Mouse (Mus musculus) kidney, adult 18-20 months (tissue): Measurements from ENCODE around the gene Ptbp1.
"Not testable (repeated sequence)": the region's sequence is repeated elsewhere in the genome, so short reads cannot be mapped to it uniquely, and the experiment has no call there.

Source experiments
- DNase-seq: peaks from one replicate; pipeline ENCODE4 v3.0.0; 2021

Gene Ptbp1

DNA sequence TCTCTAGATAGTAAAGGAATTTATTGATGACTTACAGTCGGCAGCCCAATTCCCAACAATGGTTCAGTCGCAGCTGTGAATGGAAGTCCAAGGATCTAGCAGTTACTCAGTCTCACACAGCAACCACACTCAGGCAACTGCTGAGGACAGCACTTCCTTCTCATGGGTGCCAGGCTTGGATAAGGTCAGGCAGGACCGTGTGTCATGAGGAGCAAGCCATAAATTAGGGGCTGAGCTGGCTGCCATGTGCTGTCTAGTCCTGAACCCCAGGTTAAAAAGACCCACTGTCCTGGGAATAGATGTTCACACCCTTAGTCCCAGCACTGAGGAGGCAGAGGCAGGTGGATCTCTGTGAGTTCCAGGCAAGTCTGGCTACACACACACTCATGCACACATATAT is 30.7 kb downstream of the Ptbp1 start:
- DNase-seq = not testable (repeated sequence)

DNA sequence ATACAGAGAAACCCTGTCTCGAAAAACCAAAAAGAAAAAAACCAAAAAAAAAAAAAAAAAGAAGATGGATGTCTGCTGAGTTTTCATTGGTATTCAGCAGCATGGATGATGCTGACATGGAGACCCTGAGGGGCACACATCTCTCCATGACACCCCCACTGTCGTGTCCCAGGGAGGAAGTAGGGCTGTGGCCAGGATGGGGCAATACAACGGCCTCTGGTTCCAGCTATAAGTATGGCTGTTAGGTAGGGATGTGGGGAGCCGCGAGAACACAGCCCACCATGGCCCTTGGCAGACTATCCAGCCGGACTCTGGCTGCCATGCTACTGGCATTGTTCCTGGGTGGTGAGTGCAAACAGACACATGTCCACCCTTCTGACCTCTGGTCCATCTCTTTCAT is 31.8 kb downstream of the Ptbp1 start, which contains the start of gene Elane:
TSS of gene Elane (plus strand) at position 194 of the 400 bp plus-strand sequence.
- DNase-seq = no peak

DNA sequence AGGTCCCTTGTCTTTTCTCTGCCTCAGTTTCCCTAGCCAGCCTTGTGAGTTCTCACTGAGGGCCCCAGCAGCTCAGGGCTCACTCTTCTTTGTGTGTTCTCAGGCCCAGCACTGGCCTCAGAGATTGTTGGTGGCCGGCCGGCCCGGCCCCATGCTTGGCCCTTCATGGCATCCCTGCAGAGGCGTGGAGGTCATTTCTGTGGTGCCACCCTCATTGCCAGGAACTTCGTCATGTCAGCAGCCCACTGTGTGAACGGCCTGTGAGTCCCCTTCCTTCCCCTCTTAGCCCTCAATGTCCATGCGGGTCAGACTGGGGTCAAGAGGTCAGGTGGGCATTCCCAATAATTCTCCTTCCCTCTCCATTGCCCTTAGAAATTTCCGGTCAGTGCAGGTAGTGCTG is 32.4 kb downstream of the Ptbp1 start:
- no peak for DNase-seq

DNA sequence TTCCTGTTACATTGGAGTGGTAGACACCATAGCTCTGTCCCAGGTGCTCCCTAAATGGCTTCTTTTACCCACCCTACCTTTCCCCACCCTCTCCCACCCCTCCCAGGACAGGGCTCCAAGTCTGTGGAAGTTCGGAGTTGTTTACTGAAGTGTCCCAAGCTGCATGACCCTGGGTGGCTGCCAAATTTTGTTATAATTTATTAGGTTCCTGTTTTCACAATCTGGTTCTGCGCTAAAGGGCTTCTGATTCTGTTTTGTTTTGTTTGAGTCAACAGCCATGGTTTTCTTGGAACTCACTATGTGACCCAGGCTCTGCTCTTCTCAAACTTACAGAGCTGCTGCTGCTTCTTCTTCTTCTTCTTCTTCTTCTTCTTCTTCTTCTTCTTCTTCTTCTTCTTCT is 35.2 kb downstream of the Ptbp1 start:
- DNase-seq = no peak

DNA sequence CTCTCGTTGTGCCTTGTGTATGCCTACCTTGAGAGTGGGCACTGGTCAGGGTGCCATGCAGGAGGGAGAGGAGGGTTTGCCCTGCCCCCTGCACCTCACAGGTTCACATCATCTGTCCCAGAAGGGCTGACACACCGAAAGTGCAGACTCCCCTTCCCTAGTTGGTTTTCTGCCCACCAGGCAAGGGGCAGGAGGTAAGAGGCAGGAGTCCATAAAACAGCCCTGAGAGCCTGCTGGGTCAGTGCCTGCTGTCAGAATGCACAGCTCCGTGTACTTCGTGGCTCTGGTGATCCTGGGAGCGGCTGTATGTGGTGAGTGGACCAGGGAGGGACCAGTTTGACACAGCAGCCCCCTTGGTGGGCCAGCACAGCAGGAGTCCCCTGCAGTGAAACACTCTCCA is 36.4 kb downstream of the Ptbp1 start, which contains the start of gene Cfd:
TSS of gene Cfd (plus strand) at position 184 of the 400 bp plus-strand sequence.
- DNase-seq = no peak

DNA sequence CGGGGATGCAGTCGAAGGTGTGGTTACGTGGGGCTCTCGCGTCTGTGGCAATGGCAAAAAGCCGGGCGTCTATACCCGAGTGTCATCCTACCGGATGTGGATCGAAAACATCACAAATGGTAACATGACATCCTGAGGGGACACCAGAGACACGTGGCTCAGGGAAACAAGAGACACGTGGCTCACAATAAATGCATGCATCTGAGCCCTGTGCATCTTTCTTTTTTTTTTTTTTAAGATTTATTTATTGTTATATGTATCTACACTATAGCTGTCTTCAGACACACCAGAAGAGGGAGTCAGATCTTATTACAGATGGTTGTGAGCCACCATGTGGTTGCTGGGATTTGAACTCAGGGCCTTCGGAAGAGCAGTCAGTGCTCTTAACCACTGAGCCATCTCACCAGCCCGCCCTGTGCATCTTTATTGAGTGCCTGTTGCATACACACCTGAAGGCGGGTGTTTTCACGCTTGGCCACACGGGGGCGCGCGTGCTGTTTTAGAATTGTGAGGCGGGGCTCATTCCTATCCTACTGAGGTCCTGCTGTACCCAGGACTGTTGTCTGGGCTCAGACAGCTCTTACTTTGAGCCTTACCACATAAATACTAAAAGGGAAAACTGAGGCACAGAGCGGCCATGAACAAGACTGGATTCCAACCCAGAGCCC is 38.4 kb downstream of the Ptbp1 start:
- peak; percentile 86 for DNase-seq

DNA sequence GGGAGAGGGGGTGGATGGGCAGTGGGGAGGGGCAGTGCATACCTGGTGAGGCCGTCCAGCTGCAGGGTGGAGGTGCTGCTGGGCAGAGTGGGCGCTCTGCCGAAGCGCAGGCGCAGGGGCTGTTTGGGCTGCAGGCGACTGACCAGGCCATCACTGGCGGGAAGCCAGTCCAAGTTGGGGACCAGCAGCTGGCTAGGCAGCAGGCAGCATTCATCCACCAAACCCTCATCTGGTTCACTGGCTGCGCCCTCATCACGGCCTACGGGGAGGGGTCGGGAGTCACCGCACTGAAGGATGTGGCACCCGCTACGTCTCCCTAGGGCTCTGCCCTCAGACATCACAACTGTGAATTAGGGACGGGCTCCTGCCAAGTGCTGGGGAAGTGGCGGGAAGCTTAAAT is 42.1 kb downstream of the Ptbp1 start:
- no peak for DNase-seq

DNA sequence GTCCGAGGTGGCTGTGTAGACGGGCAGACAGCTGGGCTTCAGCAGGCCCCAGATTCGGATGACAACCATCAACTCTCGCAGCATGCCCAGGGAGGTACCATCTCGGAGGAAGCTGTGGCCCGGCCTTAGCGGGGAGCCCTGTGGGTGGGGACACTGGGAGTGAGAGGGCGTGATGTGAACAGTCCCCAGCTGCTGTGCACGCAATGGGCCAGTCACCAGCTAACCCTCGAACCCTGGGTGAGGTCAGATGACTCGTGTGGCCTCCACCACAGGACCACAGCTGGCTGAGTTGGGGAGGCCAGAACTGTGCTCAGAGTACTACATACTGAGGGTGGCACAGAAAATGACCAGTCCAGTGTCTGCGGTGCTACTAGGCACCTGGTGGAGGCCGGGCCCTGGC is 42.6 kb downstream of the Ptbp1 start:
- no peak for DNase-seq

DNA sequence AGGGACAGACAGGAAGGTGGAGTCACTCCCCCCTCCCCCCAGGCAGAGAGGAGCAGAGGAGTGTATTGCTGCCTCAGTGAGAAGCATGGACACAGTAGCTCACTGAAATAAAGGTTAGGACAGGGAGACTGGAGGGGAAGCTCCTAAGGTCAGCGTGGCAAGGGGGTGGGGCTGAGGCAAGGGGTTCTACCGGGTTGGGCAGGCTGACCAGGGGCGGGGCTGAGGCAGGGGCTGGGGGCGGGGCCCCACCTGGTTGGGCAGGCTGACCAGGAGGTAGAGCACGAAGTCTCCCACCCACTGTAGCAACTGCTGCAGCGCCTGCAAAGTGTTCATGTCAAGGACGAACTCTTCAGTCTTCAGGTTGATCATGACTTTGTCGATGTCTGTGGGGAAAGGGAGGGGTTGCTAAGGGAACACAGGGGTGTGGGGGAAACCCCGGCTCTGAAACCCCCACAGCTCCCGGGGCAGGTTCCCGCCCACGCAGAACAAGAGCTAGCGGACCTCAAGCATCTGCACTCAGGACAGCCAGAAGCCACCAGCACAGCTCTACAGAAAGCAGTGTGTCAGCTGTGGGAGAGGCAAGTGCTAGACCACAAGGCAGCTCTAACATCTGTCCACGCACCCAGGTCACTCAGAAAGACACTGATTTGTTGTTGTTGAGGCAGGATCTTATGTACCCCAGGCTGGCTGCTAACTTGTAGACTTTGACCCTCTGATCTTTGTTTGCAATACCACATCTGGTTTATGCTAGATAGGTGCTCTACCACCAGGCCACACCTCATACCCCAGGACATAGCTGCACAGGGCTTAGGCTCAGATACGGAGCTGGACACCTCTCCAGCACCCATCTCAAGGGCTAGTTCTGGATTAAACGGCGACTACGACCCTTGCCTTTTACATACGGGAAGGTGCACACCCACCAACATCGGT is 43.4 kb downstream of the Ptbp1 start:
- peak; percentile 25 for DNase-seq

DNA sequence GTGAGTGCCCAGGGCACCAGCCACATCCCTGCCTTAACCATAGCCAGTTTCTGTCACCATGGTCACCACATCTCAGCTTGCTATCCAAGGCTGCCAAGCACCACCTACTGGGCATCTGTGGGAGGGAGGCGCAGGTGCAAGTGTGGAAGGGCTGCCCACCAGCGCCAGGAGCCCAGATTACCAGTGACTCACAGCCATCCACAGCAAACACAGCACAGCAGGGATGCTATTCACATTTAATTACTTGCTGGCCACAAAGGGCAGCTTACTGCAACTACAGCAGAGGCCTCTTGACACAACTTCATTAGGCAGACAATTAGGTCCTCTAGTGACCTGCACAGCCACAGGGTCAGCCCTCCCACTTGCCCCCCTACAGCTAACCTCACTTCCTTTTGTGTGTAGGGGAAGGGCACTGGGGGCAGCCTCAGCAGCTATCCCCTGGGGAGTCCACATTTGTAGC is 46.8 kb downstream of the Ptbp1 start:
- no peak for DNase-seq

DNA sequence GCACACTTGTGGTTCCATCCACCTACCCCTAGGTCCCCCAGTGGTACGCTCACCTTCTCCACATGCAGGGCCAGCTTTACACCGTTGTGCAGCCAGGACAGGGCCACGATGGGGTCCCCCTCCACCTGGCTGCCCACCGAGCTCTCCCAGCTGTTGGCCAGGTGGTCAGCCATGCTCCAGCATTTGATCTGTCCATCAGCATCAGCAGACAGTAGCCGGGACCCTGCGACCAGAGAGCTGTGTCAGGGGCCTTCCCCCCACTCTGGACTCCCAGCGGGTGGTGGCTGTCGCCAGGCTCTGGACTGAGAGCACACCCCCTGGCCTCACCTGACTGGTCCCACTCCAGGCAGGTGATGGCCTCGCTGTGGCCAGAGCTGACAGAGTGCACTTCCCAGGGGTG is 52.5 kb downstream of the Ptbp1 start:
- no peak for DNase-seq

DNA sequence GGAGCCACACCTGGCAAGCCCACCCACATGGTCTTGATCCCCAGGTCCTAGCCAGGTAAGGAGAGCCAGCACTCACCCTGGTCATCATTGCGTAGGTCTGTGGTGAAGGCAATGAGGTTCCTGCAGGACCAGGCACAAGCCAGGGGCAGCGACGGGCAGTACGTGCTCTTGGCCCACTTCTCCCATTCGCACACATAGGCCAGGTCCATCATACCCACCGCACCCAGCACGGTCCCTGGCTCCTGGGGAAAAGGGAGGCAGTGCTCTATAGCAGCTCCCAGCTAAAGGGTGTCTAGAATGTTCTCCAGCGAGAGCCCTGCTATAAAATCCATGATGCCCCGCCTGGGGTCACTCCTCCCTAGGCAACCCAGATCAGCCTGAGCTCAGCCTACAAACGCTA is 53.2 kb downstream of the Ptbp1 start:
- no peak for DNase-seq

DNA sequence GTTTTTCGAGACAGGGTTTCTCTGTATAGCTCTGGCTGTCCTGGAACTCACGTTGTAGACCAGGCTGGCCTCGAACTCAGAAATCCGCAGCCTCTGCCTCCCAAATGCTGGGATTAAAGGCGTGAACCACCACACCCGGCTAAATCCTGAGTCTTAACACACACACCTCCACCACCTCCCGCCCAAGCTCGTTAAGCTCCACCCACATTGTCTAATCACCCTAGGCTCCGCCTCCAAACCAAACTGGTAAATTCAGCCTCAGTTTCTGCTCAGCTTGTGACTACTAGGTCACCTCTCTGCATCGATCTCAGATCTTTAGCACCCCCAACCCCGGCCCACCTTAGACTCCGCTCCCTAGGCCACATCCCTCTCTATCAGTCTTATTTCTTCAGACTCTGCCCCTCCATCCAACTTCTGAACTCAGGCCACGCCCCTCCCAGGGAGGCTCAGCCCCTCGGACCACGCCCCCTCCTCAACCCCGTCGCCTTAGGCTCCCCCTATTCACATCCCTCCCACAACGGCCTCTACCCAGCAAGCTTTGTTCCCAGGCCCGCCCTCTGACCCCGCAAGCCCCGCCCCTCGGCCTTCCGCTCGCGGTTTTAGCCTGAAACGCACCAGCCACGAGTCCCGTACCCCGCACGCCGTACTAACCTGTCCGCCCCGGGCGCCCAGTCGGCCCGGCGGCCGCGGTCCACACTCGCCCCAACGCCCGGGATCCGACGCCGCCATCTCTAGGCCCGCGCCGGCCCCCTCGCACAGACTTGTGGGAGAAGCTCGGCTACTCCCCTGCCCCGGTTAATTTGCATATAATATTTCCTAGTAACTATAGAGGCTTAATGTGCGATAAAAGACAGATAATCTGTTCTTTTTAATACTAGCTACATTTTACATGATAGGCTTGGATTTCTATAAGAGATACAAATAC is 54.2 kb downstream of the Ptbp1 start, which contains the start of gene Med16:
TSS of gene Med16 (minus strand) at position 757 of the 925 bp plus-strand sequence.
- peak; percentile 98 for DNase-seq

DNA sequence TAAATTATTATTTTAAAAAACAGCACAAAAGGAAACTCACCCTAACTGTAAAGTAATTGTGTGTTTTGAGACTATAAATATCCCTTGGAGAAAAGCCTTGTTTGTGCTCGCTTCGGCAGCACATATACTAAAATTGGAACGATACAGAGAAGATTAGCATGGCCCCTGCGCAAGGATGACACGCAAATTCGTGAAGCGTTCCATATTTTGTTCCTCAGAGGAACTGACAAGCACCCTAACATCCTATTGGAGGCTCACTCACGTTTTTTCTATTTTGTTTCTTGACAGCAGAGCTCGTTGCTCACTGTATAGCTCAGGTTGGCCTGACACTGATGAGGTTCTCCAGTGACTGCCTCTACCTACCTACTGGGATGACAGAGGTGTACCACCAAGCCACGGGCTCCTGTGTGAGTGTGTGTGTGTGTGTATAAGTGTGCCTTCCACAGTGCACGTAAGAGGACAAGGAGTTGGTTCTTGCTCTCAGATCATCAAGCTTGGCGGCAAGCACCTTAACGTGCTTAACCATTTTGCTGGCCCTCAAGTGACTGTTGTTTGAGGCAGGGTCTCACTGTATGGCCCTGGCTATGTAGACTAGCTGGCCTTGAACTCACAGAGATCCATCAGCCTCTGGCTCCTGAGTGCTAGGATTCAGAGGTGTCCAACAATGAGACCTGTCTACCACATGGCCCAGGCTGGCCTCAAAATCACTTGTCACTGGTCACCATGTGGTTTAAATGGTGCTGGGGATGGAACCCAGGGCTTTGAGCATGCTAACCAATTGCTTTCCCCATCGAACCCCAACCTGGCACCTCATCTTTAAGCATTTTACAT is 55.1 kb downstream of the Ptbp1 start:
- DNase-seq = peak; percentile 64

DNA sequence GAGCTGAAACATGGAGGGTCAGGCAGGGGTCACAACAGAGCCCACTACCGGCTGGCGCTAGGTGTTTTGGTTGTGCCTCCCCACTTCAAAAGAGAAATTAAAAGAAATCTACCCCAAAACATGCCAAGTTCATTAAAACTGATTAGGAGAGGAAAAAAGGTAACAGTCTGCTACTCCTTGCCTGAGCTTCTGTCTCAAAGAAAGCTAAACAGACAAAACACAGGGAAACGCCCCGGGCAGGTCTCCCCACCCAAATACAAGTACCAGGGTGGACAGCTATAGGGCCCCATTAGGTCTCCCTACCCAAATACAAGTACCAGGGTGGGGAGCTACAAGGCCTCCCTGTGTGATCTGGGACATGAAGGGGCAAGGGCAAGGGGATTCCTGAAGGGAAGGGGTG is 56.3 kb downstream of the Ptbp1 start, which contains the start of gene Gm26602:
TSS of gene Gm26602 (plus strand) at position 301 of the 400 bp plus-strand sequence.
- no peak for DNase-seq

DNA sequence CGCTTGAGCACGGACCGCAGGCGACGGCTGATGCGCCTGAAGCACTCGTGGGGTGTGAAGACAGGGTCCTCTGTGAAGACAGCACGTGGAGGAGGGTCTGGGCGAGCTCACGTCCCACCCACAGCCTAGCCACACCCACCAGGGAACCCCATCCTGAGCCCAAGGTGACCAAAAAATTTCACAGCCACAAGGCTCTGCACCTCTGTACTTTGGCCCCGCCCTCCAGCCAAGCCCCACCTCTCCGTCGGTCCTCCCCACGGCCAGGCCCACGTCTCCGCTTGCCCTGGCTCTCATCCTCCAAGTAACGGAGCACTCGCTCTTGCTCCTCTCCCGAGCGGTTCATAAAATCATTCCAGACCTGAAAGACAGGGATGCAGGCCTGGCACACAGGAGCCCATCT is 58.2 kb downstream of the Ptbp1 start:
- DNase-seq = no peak
